Mouse (Mus musculus): ENCODE data around the gene Gm10134.

DNA sequence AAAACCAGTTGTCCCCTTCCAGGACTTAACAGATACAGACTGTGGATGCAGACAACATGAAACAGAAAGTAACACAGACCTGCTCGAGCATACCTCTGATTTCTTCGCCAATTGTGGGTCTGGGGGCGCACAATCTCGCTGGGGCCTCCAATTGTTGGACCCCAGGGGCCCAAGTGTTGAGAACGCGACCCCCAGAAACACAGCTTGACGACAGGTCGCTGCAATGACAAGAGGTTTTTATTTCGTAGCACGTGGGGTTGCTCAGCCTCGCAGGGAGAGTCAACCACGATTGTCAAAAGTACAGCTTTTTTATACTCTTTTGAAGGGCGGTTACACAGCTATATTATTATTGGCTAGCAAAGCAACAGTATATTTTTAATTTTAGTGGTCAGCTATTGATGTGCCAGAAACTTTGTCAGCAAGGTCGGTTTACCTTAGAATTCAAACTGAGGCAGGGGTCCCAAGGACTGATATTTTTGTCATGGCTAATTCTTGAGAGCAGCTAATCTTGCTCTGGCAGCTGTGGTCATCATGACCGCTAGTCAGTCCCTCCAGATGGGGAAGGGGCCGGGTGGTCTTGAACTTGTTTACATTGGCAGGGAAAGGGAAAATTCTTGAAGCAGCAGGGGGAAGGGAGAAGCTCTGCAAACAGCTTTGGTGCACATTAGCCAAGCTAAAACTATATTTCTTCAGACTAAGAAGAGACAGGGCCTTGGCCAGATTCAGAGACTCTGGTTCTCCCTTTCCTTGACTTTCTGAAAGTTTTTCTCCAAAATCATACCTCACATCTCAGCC lies 9.9 kb upstream of the Gm10134 start:
- TF ChIP-seq CTCF (IDR thresholded peaks at IDR 0.05; ENCODE audit: low read depth, low read length) (no peak), POLR2A (IDR thresholded peaks at IDR 0.05; ENCODE audit: extremely low read depth, insufficient read depth, low read length) (no peak)
